Mouse (Mus musculus): ENCODE measurements around the gene Gm5460. TPM values are rescaled to one million over a fixed set of nuclear protein-coding genes. Genes with fewer than 3 reads are reported as not detected.

Gene Gm5460
- polyA plus RNA-seq, 1 experiment from 2014 or later, result not detected

DNA sequence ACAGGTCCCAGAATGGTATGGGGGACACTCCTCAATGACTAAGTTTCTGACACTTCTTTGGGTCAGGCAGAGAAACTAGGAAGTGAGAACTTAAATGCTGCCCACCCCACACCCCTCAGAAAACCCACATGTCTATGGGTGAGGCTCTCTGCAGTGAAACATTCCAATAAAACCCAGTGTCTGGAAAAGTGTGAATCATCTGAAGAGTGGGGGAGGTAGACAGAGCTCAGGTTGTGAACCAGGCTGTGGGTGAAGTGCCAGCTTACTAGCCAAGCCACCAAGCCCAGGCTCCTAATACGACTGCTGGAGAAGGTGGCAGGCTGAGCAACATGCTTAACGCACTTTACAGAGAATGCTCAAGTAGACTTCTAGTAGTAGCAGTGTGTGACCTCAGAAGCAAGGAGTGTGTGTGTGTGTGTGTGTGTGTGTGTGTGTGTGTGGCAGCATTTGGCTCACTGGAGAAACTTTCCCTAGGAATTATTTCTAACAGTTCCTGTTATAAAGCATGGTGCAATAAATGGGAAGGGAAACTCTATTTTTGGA lies 71.4 kb downstream of the Gm5460 start:
- Histone ChIP-seq H3K27ac (ENCODE audit: low read length) (no peak overlapping the region), H3K36me3 (ENCODE audit: control insufficient read depth, insufficient read depth) (no peaks in the 10 kb centered on the region), H3K4me2 (ENCODE audit: low read length) (no peak overlapping the region), H3K9ac (replicated peaks; ENCODE audit: low read depth, low read length) (no peak overlapping the region), H3K27me3 (replicated peaks; ENCODE audit: control insufficient read depth, insufficient read depth, low read length) (no peaks in the 10 kb centered on the region), H3K4me1 (replicated peaks; ENCODE audit: control insufficient read depth, insufficient read depth, low read length) (no peaks in the 10 kb centered on the region), H3K9me3 (ENCODE audit: control insufficient read depth, low read length) (no peaks in the 10 kb centered on the region), H3K4me3 (replicated peaks; ENCODE audit: low read length) (no peak overlapping the region)
- WGBS, result 80% methylated on average over 2 of the region's 2 CpGs
- ATAC-seq, result no peak

- no peak overlapping the region for H3K27ac ChIP-seq (ENCODE audit: low read length)
- 91% methylated on average over 8 of the region's 8 CpGs for WGBS
- no peak overlapping the region for H3K4me3 ChIP-seq (replicated peaks; ENCODE audit: low read length)
- no peaks in the 10 kb centered on the region for H3K9me3 ChIP-seq (ENCODE audit: control insufficient read depth, low read length)
- no peaks in the 10 kb centered on the region for H3K27me3 ChIP-seq (replicated peaks; ENCODE audit: control insufficient read depth, insufficient read depth, low read length)
- no peak for ATAC-seq
- no peak overlapping the region for H3K9ac ChIP-seq (replicated peaks; ENCODE audit: low read depth, low read length)
- no peak overlapping the region for H3K4me2 ChIP-seq (ENCODE audit: low read length)
- H3K4me1 ChIP-seq (replicated peaks; ENCODE audit: control insufficient read depth, insufficient read depth, low read length), result no peaks in the 10 kb centered on the region
- no peaks in the 10 kb centered on the region for H3K36me3 ChIP-seq (ENCODE audit: control insufficient read depth, insufficient read depth)
Measured at GRCm38 (mm10) chr14:34089796-34090195, 73.2 kb downstream of the Gm5460 start.

DNA sequence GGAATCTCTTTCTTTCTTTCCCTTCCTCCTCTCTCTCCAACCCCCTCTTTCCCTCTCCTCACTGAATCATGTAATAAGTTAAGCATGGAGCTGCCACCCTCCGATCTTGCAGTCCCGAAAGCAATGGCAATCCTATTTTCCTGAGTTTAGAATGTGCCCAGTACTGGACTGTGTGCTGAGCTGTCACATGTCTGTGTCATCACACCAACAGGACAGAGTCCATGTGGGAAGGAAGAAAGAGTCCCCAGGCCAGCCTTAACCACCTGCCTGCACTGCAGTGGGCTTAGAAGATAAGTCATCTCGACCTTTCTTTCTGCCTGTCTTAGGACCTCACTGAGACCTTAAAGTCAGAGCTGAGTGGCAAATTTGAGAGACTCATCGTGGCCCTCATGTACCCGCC lies 74.9 kb downstream of the Gm5460 start:
- H3K4me2 ChIP-seq (ENCODE audit: low read length), result no peak overlapping the region
- H3K4me3 ChIP-seq (replicated peaks; ENCODE audit: low read length), result no peak overlapping the region
- H3K9me3 ChIP-seq (ENCODE audit: control insufficient read depth, low read length), result no peaks in the 10 kb centered on the region
- no peaks in the 10 kb centered on the region for H3K36me3 ChIP-seq (ENCODE audit: control insufficient read depth, insufficient read depth)
- ATAC-seq, result no peak
- H3K9ac ChIP-seq (replicated peaks; ENCODE audit: low read depth, low read length), result no peak overlapping the region
- WGBS, result 90% methylated on average over 5 of the region's 5 CpGs
- no peaks in the 10 kb centered on the region for H3K27me3 ChIP-seq (replicated peaks; ENCODE audit: control insufficient read depth, insufficient read depth, low read length)
- no peaks in the 10 kb centered on the region for H3K4me1 ChIP-seq (replicated peaks; ENCODE audit: control insufficient read depth, insufficient read depth, low read length)
- no peak overlapping the region for H3K27ac ChIP-seq (ENCODE audit: low read length)

- no peak overlapping the region for H3K4me2 ChIP-seq (ENCODE audit: low read length)
- 89% methylated on average over 1 of the region's 1 CpGs for WGBS
- no peaks in the 10 kb centered on the region for H3K9me3 ChIP-seq (ENCODE audit: control insufficient read depth, low read length)
- H3K9ac ChIP-seq (replicated peaks; ENCODE audit: low read depth, low read length), result no peak overlapping the region
- H3K36me3 ChIP-seq (ENCODE audit: control insufficient read depth, insufficient read depth), result no peaks in the 10 kb centered on the region
- H3K4me3 ChIP-seq (replicated peaks; ENCODE audit: low read length), result no peak overlapping the region
- no peaks in the 10 kb centered on the region for H3K27me3 ChIP-seq (replicated peaks; ENCODE audit: control insufficient read depth, insufficient read depth, low read length)
- no peaks in the 10 kb centered on the region for H3K4me1 ChIP-seq (replicated peaks; ENCODE audit: control insufficient read depth, insufficient read depth, low read length)
- ATAC-seq, result no peak
- H3K27ac ChIP-seq (ENCODE audit: low read length), result no peak overlapping the region
Measured at GRCm38 (mm10) chr14:34092856-34093255, 76.3 kb downstream of the Gm5460 start.

DNA sequence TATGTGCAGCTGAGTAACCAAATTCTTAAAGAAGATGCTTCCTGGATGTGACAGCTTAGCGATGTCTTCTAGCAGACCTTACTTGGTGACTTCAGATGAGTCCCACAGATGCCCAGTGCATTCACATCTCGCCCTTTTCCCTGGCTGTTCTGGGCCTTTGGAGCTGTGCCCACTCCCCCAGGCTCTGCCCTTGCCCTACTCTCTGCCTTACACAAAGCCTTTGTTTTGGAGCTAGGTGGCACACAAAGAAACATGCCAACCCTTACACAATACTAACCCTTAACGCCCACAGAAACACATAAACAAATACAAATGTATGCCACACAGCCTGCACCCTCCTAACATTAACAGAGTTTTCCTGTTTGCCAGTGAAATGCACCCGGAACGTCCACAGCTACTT lies 79.6 kb downstream of the Gm5460 start:
- H3K27ac ChIP-seq (ENCODE audit: low read length), result no peak overlapping the region
- no peaks in the 10 kb centered on the region for H3K9me3 ChIP-seq (ENCODE audit: control insufficient read depth, low read length)
- 68% methylated on average over 5 of the region's 5 CpGs for WGBS
- no peak overlapping the region for H3K4me2 ChIP-seq (ENCODE audit: low read length)
- no peaks in the 10 kb centered on the region for H3K4me1 ChIP-seq (replicated peaks; ENCODE audit: control insufficient read depth, insufficient read depth, low read length)
- H3K36me3 ChIP-seq (ENCODE audit: control insufficient read depth, insufficient read depth), result no peaks in the 10 kb centered on the region
- H3K9ac ChIP-seq (replicated peaks; ENCODE audit: low read depth, low read length), result no peak overlapping the region
- H3K4me3 ChIP-seq (replicated peaks; ENCODE audit: low read length), result no peak overlapping the region
- no peaks in the 10 kb centered on the region for H3K27me3 ChIP-seq (replicated peaks; ENCODE audit: control insufficient read depth, insufficient read depth, low read length)
- no peak for ATAC-seq

Other genes starting within 250 kb of the Gm5460 start
- gene Gdf10, start 93.2 kb upstream of the Gm5460 start, polyA plus RNA-seq (2015; fragmentation: Nextera tagmentation; extraction: Ambion mirVana), result 3.0 and 5.1 TPM in 2 replicates
- not detected in 2 replicates for gene Gdf2, start 75.7 kb upstream of the Gm5460 start, polyA plus RNA-seq (2015; fragmentation: Nextera tagmentation; extraction: Ambion mirVana)
- gene Rbp3, start 62.8 kb upstream of the Gm5460 start, polyA plus RNA-seq (2015; fragmentation: Nextera tagmentation; extraction: Ambion mirVana), result not detected in 2 replicates
- 0.15 and 0.20 TPM in 2 replicates for gene Zfp488, start 38.0 kb upstream of the Gm5460 start, polyA plus RNA-seq (2015; fragmentation: Nextera tagmentation; extraction: Ambion mirVana)
- gene Gm30083, start 1.6 kb upstream of the Gm5460 start, polyA plus RNA-seq (2015; fragmentation: Nextera tagmentation; extraction: Ambion mirVana), result not detected in 2 replicates
- gene Antxrl, start 35.9 kb downstream of the Gm5460 start, polyA plus RNA-seq (2015; fragmentation: Nextera tagmentation; extraction: Ambion mirVana), result not detected in 2 replicates
- gene Anxa8, start 69.2 kb downstream of the Gm5460 start, polyA plus RNA-seq (2015; fragmentation: Nextera tagmentation; extraction: Ambion mirVana), result 0.37 TPM in 1 of 2 replicates, not detected in the other
- not detected in 2 replicates for gene A630023A22Rik, start 86.0 kb downstream of the Gm5460 start, polyA plus RNA-seq (2015; fragmentation: Nextera tagmentation; extraction: Ambion mirVana)
- gene Npy4r, start 135.7 kb downstream of the Gm5460 start, polyA plus RNA-seq (2015; fragmentation: Nextera tagmentation; extraction: Ambion mirVana), result 0.11 TPM in 2 replicates
- gene Gprin2, start 184.9 kb downstream of the Gm5460 start, polyA plus RNA-seq (2015; fragmentation: Nextera tagmentation; extraction: Ambion mirVana), result 4.2 and 6.1 TPM in 2 replicates
- gene Syt15, start 202.8 kb downstream of the Gm5460 start, polyA plus RNA-seq (2015; fragmentation: Nextera tagmentation; extraction: Ambion mirVana), result 0.61 TPM in 2 replicates

Measured in forebrain, embryonic 16.5 days (tissue).